In genomic region chr15:97745331-97745730, GRCm38 (mm10) we compare ENCODE assay signal across 10 mouse cellular contexts. TPM values are rescaled to one million over a fixed set of nuclear protein-coding genes. Genes with fewer than 3 reads are reported as not detected.
A peak's percentile ranks its signal among the peaks of the same experiment; 100 is the strongest.
DNase-seq lines count a peak whose midpoint lies in the region; ATAC-seq lines count a peak whose summit lies in the region.
"Had no signal": no experiment of that assay in that cellular context is flagged by ENCODE, and none has a peak within 500 bp of the region (broad histone marks: within the 10 kb centered on the region; RNA-seq: fewer than 3 reads in every experiment).

No protein-coding gene starts in this region.

- peaks cover 13% of the 10 kb centered on the region for H3K4me1 ChIP-seq in kidney, embryonic 15.5 days
- peaks cover 18% of the 10 kb centered on the region for H3K4me1 ChIP-seq in forebrain, embryonic 13.5 days

- no peaks in the 10 kb centered on the region for H3K27me3 ChIP-seq in kidney, embryonic 15.5 days
- no peaks in the 10 kb centered on the region for H3K27me3 ChIP-seq in forebrain, embryonic 13.5 days

- H3K36me3 ChIP-seq in kidney, embryonic 15.5 days: peaks cover 50% of the 10 kb centered on the region
- no peaks in the 10 kb centered on the region for H3K36me3 ChIP-seq in forebrain, embryonic 13.5 days (ENCODE audit: poor library complexity, severe bottlenecking)
- H3K36me3 ChIP-seq: embryonic facial prominence, embryonic 12.5 days had no signal

- DNase-seq in layer of hippocampus, postnatal 36 days: peak; percentile 48 to 54
- DNase-seq in layer of hippocampus, adult 9-10 months (ENCODE audit: low spot score): no peak
- peak; percentile 91 for DNase-seq in adrenal gland, adult 2 months
- peak; percentile 56 to 66 for DNase-seq in gastrocnemius, postnatal 36 days
- no peak for DNase-seq in embryo, embryonic 9.5 days (ENCODE audit: extremely low spot score)
- DNase-seq in cerebellum, adult 8-10 months: no peak

- no peak; the same call in 1 of the 2 replicates for ATAC-seq in kidney, embryonic 15.5 days (replicated peaks; ENCODE audit: low FRiP score)
- no peak for ATAC-seq in forebrain, embryonic 13.5 days

- no peak overlapping the region for H3K9ac ChIP-seq in kidney, embryonic 15.5 days
- H3K9ac ChIP-seq in forebrain, embryonic 13.5 days: no peak overlapping the region
- H3K9ac ChIP-seq: embryonic facial prominence, embryonic 12.5 days had no signal

- intact Hi-C loops in gastrocnemius, postnatal 36 days (cut with DNase I): no loop called here

- WGBS in kidney, embryonic 15.5 days: 69% methylated on average over 10 of the region's 10 CpGs
- WGBS in forebrain, embryonic 13.5 days: 78% methylated on average over 10 of the region's 10 CpGs

- no peak overlapping the region for H3K4me2 ChIP-seq in kidney, embryonic 15.5 days
- no peak overlapping the region for H3K4me2 ChIP-seq in forebrain, embryonic 13.5 days
- H3K4me2 ChIP-seq: embryonic facial prominence, embryonic 12.5 days had no signal

- peak overlapping the region; percentile 2; the same call in 1 of the 2 replicates for H3K27ac ChIP-seq in kidney, embryonic 15.5 days
- H3K27ac ChIP-seq in forebrain, embryonic 13.5 days: no peak overlapping the region
- H3K27ac ChIP-seq: embryonic facial prominence, embryonic 12.5 days; macrophage had no signal

- no peak overlapping the region for H3K4me3 ChIP-seq in kidney, embryonic 15.5 days (replicated peaks)
- H3K4me3 ChIP-seq in forebrain, embryonic 13.5 days: no peak overlapping the region
- H3K4me3 ChIP-seq: embryonic facial prominence, embryonic 12.5 days had no signal

- no peaks in the 10 kb centered on the region for H3K9me3 ChIP-seq in kidney, embryonic 15.5 days (replicated peaks)
- H3K9me3 ChIP-seq in forebrain, embryonic 13.5 days (replicated peaks): no peaks in the 10 kb centered on the region
- H3K9me3 ChIP-seq: embryonic facial prominence, embryonic 12.5 days had no signal

RNA-seq across cellular contexts. Expression of gene Endou, which starts 14.2 kb away (rescaled TPM):
- under 1 TPM; 0.27 to 0.71 TPM for total RNA-seq in layer of hippocampus, postnatal 36 days (2021)
- under 1 TPM; 0.35 to 0.66 TPM for total RNA-seq in adrenal gland, adult 2 months (2021)
- polyA plus RNA-seq in adrenal gland, adult 2 months (2012; rRNA removed): 0.38 and 0.66 TPM in 2 replicates
- under 1 TPM; 0.44 to 0.77 TPM for total RNA-seq in gastrocnemius, postnatal 36 days (2021)
- 0.36 and 0.85 TPM in 2 replicates for polyA plus RNA-seq in kidney, embryonic 15.5 days (2015; fragmentation: Nextera tagmentation; extraction: Ambion mirVana)
- polyA plus RNA-seq in forebrain, embryonic 13.5 days (2015; fragmentation: Nextera tagmentation; extraction: Ambion mirVana): 0.25 and 0.26 TPM in 2 replicates

RNA-seq across cellular contexts. Expression of gene Rapgef3, which starts 22.4 kb away (rescaled TPM):
- total RNA-seq in layer of hippocampus, postnatal 36 days (2021): 10 to 100 TPM; 41.0 to 59.9 TPM
- total RNA-seq in adrenal gland, adult 2 months (2021): 10 to 100 TPM; 13.4 to 18.6 TPM
- polyA plus RNA-seq in adrenal gland, adult 2 months (2012; rRNA removed): 44.5 and 52.6 TPM in 2 replicates
- 1 to 10 TPM; 5.1 to 7.7 TPM for total RNA-seq in gastrocnemius, postnatal 36 days (2021)
- polyA plus RNA-seq in kidney, embryonic 15.5 days (2015; fragmentation: Nextera tagmentation; extraction: Ambion mirVana): 23.0 and 29.7 TPM in 2 replicates
- 6.7 and 7.8 TPM in 2 replicates for polyA plus RNA-seq in forebrain, embryonic 13.5 days (2015; fragmentation: Nextera tagmentation; extraction: Ambion mirVana)

RNA-seq across cellular contexts. Expression of gene Slc48a1, which starts 33.0 kb away (rescaled TPM):
- 100 to 1,000 TPM; 133 to 137 TPM for total RNA-seq in layer of hippocampus, postnatal 36 days (2021)
- 100 to 1,000 TPM; 116 to 158 TPM for total RNA-seq in adrenal gland, adult 2 months (2021)
- 204 and 217 TPM in 2 replicates for polyA plus RNA-seq in adrenal gland, adult 2 months (2012; rRNA removed)
- total RNA-seq in gastrocnemius, postnatal 36 days (2021): 10 to 100 TPM; 44.8 to 46.2 TPM
- 57.5 and 58.8 TPM in 2 replicates for polyA plus RNA-seq in kidney, embryonic 15.5 days (2015; fragmentation: Nextera tagmentation; extraction: Ambion mirVana)
- polyA plus RNA-seq in forebrain, embryonic 13.5 days (2015; fragmentation: Nextera tagmentation; extraction: Ambion mirVana): 44.1 and 45.2 TPM in 2 replicates

RNA-seq across cellular contexts. Expression of gene Rpap3, which starts 39.7 kb away (rescaled TPM):
- total RNA-seq in layer of hippocampus, postnatal 36 days (2021): 10 to 100 TPM; 21.0 to 23.3 TPM
- 10 to 100 TPM; 14.6 to 22.9 TPM for total RNA-seq in adrenal gland, adult 2 months (2021)
- 1.1 and 1.2 TPM in 2 replicates for polyA plus RNA-seq in adrenal gland, adult 2 months (2012; rRNA removed)
- 10 to 100 TPM in 1 of 2 experiments, 1 to 10 TPM in 1; 9.8 to 12.4 TPM for total RNA-seq in gastrocnemius, postnatal 36 days (2021)
- 29.5 and 33.8 TPM in 2 replicates for polyA plus RNA-seq in kidney, embryonic 15.5 days (2015; fragmentation: Nextera tagmentation; extraction: Ambion mirVana)
- 30.1 and 32.7 TPM in 2 replicates for polyA plus RNA-seq in forebrain, embryonic 13.5 days (2015; fragmentation: Nextera tagmentation; extraction: Ambion mirVana)

Comparison
In these comparisons a context has a peak if more than half of its experiments do, and no peak if none do; other contexts are left out.
1. DNase-seq: peak in layer of hippocampus, postnatal 36 days (2 of 2), adrenal gland, adult 2 months (single experiment) and gastrocnemius, postnatal 36 days (2 of 2); none in layer of hippocampus, adult 9-10 months (single experiment), embryo, embryonic 9.5 days (single experiment) and cerebellum, adult 8-10 months (single experiment).